Comparison of ENCODE assay signal across 23 mouse cellular contexts in the genomic region with DNA sequence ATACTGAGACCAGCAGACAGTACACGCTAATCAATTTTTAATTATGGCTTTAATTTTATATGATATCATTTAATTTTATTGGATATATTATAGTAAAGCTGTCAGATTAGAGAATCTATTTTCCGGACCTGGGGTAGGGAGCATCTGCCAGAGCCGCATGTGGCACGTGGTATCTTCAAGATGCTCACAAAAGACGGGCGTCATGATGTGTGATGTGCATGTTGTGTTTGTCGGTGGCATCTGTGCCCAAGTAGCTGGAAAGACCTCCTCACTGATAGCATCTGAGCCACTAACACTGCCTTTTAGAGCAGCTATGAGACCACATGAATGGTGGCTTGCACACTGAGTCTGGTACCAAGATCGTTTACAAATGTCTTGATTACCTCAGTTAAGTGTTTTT.
"Had no signal": no experiment of that assay in that cellular context is flagged by ENCODE, and none has a peak within 500 bp of the region (broad histone marks: within the 10 kb centered on the region; RNA-seq: fewer than 3 reads in every experiment).

No protein-coding gene starts in this region.

- H3K9me3 ChIP-seq: heart, embryonic 10.5 days; heart, embryonic 12.5 days; hindbrain, embryonic 13.5 days; kidney, embryonic 15.5 days; limb, embryonic 13.5 days; limb, embryonic 15.5 days; liver, embryonic 12.5 days had no signal

- H3K4me2 ChIP-seq: heart, embryonic 12.5 days; hindbrain, embryonic 13.5 days; kidney, embryonic 15.5 days; limb, embryonic 13.5 days; limb, embryonic 15.5 days; liver, embryonic 12.5 days had no signal

- ATAC-seq: forebrain, postnatal 0 days; intestine, embryonic 16.5 days; liver, embryonic 12.5 days had no signal

- H3K4me3 ChIP-seq: heart, embryonic 10.5 days; heart, embryonic 12.5 days; hindbrain, embryonic 13.5 days; kidney, embryonic 15.5 days; limb, embryonic 13.5 days; limb, embryonic 15.5 days; liver, embryonic 12.5 days had no signal

- H3K9ac ChIP-seq: forebrain, postnatal 0 days; heart, embryonic 12.5 days; hindbrain, embryonic 13.5 days; kidney, embryonic 15.5 days; limb, embryonic 13.5 days; limb, embryonic 15.5 days; liver, embryonic 12.5 days had no signal

- DNase-seq: forebrain, postnatal 0 days; gastrocnemius, postnatal 14 days; gastrocnemius, postnatal 36 days; heart, adult 18-20 months; heart, postnatal 10 days; heart, postnatal 36 days; kidney, adult 11 months; kidney, adult 2 months; kidney, adult 9 months; kidney, postnatal 14 days; kidney, postnatal 36 days; layer of hippocampus, adult 9-11 months; layer of hippocampus, postnatal 36 days; left cerebral cortex, postnatal 4 days had no signal

- H3K4me1 ChIP-seq: heart, embryonic 10.5 days; heart, embryonic 12.5 days; hindbrain, embryonic 13.5 days; kidney, embryonic 15.5 days; limb, embryonic 13.5 days; limb, embryonic 15.5 days; liver, embryonic 12.5 days had no signal

- H3K27ac ChIP-seq: heart, embryonic 10.5 days; hindbrain, embryonic 13.5 days; kidney, embryonic 15.5 days; kidney, postnatal 0 days; limb, embryonic 13.5 days; limb, embryonic 15.5 days; liver, embryonic 12.5 days had no signal

- H3K27me3 ChIP-seq: heart, embryonic 12.5 days; hindbrain, embryonic 13.5 days; kidney, embryonic 15.5 days; limb, embryonic 13.5 days; limb, embryonic 15.5 days; liver, embryonic 12.5 days had no signal

- H3K36me3 ChIP-seq: heart, embryonic 10.5 days; heart, embryonic 12.5 days; hindbrain, embryonic 13.5 days; kidney, embryonic 15.5 days; limb, embryonic 13.5 days; limb, embryonic 15.5 days; liver, embryonic 12.5 days had no signal
